Mouse (Mus musculus) left cerebral cortex, postnatal 36 days (tissue): ENCODE results near the gene Olfr544. TPM values are rescaled to one million over a fixed set of nuclear protein-coding genes. Genes with fewer than 3 reads are reported as not detected.
A peak's percentile ranks its signal among the peaks of the same experiment; 100 is the strongest.
"Not testable (repeated sequence)": the region's sequence is repeated elsewhere in the genome, so short reads cannot be mapped to it uniquely, and the experiment has no call there.

Experiments
- DNase-seq, 2 experiments: peaks; one replicate each; pipeline ENCODE4 v3.0.0; 2021 to 2022; ENCODE audit warnings: low spot score in 2 of 2, mixed read lengths in 1 of 2
- intact Hi-C: fragments of 180-260 bp; cut with DNase I; formaldehyde crosslinking; loops from one replicate; pipeline ENCODE4 v1.15.1; 2025
- total RNA-seq, 2 experiments: library from RNA; stranded (reverse); gene quantifications; 2 replicates each; pipeline ENCODE4 v1.2.3; 2021

The Olfr544 gene
- total RNA-seq: not detected

DNA sequence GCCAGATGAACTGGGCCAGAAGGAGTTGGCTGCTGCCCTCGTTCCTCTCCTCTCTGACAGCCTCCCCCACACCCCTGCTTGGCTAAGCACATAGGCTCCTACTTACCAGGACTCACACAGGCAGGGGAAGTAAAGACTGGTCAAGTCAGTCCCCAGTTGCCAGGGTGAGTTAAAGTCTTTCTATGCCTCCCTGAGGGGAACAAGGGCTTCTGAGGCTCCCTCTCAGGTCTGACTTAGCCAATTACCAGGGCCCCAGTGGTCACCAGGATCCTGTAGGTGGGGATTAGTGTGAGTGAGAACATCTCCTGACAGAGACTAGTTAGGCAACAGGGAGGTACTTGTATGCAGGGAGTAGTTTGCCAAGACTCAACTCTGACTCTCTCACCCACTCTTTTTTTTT, at the start of gene Olfr544:
Gene Olfr544, minus strand, starts transcription at position 153 of the 400 bp plus-strand sequence.
- no peak for DNase-seq
- intact Hi-C loops: no loop called here

DNA sequence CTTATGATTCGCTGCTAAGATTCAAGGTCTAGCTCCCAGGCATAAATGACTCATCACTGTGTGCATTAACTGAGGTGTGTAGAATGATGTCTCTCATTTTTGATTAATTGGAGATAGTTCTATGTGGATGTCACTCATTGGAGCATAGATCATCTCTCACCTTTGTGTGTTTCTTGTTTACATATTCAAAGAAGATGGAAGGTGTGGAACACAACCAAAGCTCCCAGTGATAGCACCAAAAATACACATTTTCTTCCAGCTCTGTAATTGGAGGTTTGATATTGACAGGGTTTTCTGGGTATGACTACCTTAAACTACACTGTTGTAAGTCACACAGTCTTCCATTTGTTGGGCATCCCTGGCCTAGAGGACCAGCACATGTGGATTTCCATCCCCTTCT, 46.3 kb upstream of the Olfr544 start, which contains the start of gene Olfr547:
Gene Olfr547, plus strand, starts transcription at position 301 of the 400 bp plus-strand sequence.
- intact Hi-C loops: no loop called here
- no peak for DNase-seq

DNA sequence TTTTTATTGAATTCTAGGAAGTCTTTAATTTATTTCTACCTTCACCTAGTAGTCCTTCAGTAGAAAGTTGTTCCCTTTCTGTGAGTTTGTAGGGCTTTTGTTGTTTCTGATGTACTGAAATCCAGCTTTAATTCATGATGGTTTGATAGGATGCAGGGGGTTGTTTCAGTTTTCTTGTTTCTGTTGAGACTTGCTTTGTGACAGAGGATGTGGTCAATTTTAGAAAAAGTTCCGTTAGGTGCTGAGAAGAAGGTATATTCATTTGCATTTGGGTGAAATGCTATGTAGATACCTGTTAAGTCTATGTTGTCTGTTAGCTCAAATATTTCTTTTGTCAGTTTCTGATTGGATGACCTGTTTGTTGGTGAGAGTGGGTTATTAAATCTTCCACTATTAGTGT, 40.9 kb upstream of the Olfr544 start:
- intact Hi-C loops: no loop called here
- no peak for DNase-seq

DNA sequence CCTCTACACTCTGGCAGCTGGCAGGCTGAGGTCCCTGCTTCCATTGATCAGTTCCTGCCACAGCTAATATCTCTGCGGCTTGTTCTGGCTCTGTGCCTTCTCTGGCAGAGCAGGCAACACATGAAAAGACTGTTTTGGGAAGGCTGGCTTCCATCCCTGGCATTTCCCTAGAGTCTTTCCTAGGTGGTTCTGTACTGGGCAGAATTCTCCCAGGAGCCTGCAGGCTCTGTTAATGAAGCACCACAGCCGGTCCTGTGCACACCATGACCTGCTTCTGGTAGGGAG, 28.9 kb upstream of the Olfr544 start:
- no peak for DNase-seq
- intact Hi-C loops: loop anchor here (10.0 kb wide), 1 partner anchor 178 kb away; the partner anchor contains the start of gene Olfr557

DNA sequence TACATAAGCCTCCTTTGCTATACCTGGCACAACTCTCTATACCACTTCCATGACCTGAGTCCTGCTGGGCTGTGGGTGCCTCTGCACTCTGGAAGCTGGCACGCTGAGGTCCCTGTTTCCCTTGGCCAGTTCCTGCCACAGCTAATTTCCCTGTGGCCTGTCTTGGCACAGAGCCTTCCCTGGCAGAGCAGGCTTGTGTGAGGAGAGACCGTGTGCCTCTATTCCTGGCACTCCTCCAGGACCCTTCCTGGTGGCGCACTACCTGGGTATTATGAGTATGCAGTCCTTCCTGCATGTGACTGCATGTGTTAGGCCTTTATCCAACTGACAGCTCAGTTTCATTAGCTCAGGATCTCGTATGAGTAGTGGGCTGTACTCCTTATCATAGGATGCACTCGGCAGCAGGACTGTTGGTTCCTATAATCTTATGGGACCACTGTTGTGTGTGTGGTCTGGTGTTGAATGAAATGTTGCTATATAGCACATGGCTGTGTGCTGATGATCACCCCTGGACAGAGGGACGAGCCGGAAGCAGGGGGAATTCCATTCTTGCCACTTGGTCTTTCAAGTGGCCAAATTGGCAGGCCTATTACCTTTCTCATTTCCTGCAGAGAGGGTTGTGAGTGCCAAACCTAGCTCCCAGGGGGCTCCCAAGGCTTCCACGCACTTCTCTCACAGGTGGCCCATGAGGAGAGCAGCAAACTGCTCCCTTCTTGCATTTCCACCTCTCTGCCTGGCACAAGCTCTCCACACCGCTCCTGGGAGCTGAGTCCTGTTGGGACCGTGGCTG, 28.3 kb upstream of the Olfr544 start:
- intact Hi-C loops: loop anchor here (10.0 kb wide), 1 partner anchor 178 kb away; the partner anchor contains the start of gene Olfr557
- no peak for DNase-seq

DNA sequence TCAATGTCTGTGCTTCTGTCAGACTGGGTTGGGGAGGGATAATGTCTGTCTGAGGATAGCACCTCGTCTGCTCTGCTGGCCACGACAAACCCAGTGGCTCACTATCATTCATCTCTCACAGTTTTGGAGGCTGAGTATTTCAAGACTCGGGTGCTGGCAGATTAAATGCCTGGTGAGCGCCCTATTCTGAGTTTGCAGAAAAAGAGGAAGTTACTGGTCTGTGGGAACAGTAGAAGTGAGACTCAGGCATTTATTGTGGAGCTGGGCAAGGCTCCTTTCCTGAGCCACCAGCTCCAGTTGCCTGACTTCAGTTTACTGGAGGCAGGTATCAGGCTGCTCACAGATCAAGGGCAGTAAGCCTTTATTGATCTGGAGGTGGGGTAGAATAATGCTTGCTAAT, 26.0 kb upstream of the Olfr544 start:
- DNase-seq: no peak
- intact Hi-C loops: loop anchor here (5.0 to 10.0 kb wide), 2 partner anchors 181 to 1358 kb away; partner anchors contain the start of gene Olfr557

DNA sequence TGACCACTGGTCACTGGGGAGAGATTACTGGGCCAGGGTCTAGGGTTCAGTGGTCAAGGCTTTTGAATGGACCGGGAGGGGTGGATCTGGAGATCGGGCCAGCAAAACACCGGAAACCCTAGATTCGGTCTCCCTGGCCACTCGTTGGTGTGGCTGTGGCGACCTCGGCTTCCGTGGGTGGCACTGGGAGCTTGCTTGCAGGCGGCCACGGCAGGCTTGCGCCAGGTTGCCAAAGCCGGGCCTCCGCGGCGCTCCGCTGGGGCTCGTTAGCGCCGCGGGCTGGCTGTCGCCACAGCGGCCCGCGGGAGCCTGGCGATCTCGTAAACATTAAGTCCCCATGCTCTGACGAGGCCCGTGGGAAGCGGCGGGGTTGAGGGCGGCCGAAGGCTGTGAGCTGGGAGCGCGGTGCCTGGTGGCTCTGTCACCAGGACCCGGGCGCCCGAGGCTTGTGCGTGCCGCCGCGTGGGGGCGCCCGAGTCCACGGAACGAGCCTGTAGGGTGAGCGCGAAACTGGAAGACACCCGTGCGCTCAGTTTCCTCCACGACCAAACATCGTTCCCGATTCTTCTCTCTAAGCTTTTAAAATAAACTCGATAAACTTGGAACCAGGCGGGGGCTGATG, 24.8 kb upstream of the Olfr544 start:
- intact Hi-C loops: loop anchor here (2.0 to 10.0 kb wide), 4 partner anchors 124 to 1359 kb away; partner anchors contain the start of gene Olfr557
- peak; percentile 82 to 84 for DNase-seq

DNA sequence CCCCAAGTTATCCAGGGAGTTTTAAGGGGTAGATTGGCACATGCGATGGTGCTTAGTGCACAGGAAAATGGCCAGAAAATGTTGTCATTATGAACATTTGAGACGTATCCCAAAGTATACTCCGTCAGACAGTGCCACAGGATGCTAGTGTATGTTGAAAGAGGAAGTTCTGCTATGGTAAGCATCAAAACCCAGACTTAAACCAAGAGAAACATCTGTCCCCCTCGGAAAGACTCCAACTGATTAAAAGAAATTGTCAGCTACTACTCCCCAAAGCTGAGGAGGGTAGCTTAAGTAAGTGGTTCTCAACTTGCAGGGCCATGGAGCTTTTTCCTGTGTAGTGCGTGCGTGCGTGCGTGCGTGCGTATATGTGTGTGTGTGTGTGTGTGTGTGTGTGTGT, 23.8 kb upstream of the Olfr544 start:
- intact Hi-C loops: loop anchor here (2.0 to 10.0 kb wide), 4 partner anchors 125 to 1360 kb away; partner anchors contain the start of gene Olfr557
- DNase-seq: no peak

DNA sequence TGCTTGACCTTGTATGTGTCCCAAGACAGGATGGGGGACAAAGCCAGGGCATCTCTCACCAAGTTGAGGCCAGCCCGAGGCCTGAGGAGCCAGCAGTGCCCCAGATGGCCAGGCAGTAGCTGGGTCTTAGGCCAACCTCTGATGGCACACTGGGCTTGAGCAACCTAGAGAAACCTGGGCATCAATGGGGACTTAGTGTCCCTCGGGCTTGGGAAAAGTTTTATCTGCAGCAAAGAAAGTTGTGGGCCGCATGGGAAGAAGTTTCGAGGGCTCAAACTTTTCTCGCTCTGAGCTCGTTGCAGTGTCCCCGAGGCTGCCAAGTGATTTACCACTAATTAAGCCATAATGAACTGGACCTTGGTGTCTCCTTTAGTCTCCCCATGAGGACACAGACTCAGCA, 21.6 kb upstream of the Olfr544 start:
- DNase-seq: no peak
- intact Hi-C loops: loop anchor here (5.0 to 10.0 kb wide), 2 partner anchors 185 to 1363 kb away; partner anchors contain the start of gene Olfr557

DNA sequence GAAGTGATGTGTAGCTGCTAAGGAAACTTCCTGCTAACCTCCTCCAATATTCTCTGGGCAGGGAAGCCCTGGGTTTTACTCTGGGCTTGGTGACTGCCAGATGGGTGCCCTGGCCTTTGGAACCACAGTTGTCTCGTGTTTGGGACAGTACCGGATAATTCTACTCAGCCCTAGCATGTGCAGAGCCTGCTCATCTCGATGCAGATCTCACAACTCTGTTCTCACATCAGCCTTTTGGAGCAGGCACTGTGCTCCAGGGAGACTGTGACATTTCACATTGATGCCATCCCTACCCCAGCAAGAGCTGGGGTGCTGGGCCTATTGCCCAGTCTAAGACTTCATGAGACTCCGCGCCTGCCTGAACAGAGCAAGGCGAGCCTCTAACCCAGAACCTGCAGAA, 20.6 kb upstream of the Olfr544 start:
- intact Hi-C loops: no loop called here
- no peak for DNase-seq

DNA sequence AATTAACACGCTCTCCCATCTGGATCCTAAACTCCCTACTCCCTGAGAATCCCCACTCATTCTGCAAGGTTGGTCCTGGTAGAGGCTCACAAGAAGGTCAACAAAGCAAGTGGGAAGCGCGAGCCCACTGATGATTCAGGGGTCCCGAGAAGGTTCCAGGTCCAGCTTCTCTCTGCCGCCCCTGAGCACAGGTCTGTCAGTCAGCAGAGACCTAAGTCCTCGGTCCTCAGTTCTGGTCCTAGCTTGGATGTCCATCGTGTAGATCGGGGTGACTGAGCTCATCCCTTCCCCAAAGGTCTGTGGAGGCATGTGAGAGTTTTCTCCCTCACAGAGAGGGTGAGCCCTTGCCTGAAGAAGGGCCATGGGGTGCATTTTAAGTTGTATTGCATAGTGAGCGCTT, 20.0 kb upstream of the Olfr544 start:
- intact Hi-C loops: no loop called here
- DNase-seq: no peak

DNA sequence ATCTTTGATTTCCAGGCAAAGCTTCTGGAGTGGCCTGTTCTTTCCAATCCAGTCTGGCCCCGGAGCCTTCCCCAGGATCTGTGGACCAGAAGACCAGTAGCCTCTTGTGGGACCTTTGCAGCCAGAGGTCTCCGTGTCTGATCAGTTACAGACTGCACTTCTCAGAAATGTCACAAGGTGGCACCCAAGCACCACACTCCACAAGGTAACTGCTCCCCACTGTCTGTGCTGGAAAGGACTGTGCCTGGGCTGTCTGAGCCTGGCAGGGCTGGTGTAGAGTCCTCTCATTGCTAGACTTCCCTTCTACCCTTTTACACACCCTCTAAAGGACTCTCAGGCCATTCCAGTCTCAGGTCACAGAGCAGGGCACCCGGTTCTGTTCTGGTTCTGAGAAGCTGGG, 18.7 kb upstream of the Olfr544 start:
- intact Hi-C loops: no loop called here
- peak; percentile 68 to 74 for DNase-seq

DNA sequence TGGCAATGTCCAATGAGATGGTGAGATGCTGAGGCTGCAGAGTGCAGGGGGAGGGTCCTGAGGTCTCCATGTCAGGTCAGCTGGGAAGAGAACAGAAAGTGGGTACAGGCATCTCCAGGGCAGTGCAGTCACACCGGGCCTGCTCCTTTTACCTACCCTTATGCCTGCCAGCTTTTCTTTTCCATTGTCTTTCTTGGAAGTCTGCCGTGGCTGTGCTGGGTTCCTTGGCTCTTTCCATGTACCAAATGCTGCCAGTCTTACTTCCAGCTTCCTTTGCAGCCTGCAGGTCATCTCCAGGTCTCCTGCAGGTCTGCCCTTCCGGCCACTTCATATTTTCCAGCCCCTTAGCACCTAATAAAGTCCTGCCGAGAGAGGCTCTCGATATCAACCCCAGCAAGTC, 13.9 kb upstream of the Olfr544 start:
- DNase-seq: no peak
- intact Hi-C loops: no loop called here

DNA sequence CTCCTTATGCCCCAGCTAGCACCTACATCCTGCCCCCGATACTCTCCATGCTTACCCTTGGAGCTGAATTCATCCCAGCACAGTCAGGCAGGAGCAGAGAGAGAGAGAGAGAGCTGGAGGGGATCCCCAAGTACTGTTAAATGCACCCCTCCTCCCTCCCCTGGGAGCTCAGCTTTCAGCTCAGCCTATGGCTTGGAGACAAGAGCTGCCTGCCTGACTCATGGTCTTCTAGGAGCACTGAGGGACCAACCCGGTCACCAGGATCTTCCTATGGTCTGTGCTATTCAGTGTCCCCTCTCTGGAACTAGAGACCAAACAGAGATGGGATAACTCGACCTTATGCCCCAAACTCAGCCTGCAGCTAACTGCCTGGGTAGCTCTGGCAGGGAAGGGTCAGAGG, 11.4 kb upstream of the Olfr544 start, which contains the start of gene Olfr545:
Gene Olfr545, minus strand, starts transcription at position 101 of the 400 bp plus-strand sequence.
- no peak for DNase-seq
- intact Hi-C loops: no loop called here

DNA sequence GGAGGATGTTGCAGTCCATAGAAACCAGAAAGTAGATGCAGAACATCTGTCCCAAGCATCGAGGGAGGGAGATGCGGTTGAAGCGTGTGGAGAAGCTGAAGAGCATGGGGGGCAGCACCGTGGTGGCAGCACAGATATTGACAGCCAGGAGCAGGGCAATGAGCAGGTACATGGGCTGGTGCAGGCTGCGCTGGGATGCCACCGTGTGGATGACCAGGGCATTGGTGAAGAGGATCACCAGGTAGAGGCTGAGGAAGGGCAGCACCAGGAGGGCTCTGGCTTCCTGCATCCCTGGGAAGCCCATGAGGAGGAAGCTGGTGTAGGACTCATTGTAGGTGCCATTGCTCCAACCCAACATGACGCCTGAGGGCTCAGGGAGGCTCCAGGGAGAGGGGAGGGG, 6.3 kb upstream of the Olfr544 start:
- DNase-seq, intact Hi-C loops: not testable (repeated sequence)

DNA sequence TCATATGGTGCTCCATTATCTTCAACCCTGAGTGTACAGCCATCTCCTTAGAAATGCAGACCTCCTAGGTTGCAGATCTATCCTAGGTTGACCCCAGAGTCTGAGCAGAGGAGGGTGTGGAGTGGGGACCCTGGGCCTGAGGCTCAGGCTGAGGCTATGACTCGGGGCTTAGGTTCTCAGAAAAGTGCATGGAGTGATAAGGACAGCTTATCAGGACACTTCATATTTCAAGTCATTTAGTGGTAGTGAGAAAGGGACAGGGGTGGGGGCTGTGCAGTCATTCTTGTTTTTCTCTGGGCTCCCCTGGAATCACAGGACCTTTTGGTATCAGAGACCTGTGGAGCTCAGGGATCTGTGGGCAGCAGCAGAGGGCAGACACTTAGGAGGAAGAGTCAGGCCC, 2.0 kb downstream of the Olfr544 start:
- intact Hi-C loops: no loop called here
- no peak for DNase-seq

DNA sequence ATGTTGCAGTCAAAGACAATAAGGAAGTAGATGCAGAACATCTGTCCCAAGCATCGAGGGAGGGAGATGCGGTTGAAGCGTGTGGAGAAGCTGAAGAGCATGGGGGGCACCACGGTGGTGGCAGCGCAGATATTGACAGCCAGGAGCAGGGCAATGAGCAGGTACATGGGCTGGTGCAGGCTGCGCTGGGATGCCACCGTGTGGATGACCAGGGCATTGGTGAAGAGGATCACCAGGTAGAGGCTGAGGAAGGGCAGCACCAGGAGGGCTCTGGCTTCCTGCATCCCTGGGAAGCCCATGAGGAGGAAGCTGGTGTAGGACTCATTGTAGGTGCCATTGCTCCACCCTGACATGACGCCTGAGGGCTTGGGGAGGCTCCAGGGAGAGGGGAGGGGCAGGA, 3.3 kb downstream of the Olfr544 start:
- DNase-seq, intact Hi-C loops: not testable (repeated sequence)

DNA sequence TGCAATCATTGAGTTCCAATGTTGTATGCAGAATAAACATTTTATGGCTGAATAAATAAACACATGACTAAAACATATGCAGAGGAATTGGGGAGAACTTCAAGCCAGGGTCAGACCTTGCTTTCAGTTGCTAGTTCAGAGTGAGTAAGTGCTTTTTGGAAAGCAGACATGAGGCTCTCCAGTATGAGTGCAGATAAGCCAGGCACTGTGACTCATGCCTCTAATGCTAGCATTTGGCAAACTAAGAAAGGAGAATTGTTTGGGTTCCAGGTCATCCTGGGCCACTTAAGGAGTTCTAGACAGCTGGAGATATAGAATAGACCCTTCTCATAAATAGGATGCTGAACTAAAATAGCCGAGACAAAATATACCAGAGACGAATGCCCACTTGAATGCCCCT, 4.4 kb downstream of the Olfr544 start:
- intact Hi-C loops: no loop called here
- no peak for DNase-seq

DNA sequence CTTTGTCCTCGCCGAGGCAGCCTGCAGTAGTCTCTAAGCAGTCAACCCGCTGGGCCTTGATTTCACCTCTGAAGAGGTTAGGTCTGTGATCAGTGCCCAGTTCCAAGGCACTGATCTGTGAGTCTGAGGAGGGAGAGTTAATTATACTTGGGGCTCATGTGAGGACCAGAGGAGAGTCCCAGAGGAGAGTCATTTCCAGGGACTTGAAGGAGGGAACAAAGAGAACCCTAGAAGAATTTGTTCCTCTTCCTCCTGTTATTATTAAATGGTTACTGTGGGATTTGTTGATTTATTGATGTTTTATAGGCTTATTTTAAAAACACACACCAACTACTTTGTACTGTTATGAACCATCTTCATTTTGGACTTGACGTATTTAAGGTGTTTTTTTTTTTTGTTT, 6.5 kb downstream of the Olfr544 start, which contains the start of gene Olfr543:
Gene Olfr543, minus strand, starts transcription at position 101 of the 400 bp plus-strand sequence.
- no peak for DNase-seq
- intact Hi-C loops: no loop called here

DNA sequence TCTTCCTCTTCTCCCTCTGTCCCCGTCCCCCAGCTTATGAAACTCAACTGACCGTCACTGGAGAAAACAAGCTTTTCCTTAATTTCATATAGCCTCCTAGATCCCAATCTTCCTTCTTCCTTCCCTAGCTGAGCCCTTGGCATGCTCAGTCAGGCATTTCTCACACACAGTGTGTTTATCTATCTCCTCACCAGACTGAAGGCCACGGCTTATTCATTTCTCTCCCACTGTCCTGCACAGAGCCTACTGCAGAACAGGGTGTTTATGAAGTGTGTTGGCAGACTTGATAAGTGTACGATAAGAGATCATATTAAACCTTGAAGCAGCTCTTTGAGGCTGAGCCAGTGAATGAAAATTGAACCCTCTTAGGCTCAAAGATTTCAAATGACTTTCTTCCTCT, 7.3 kb downstream of the Olfr544 start:
- DNase-seq: no peak
- intact Hi-C loops: no loop called here
